Mouse (Mus musculus) cerebellum, adult 2 months (tissue): ENCODE results near the gene Fes.

Experiments
- CTCF ChIP-seq: fragments of 200-500 bp; IDR thresholded peaks from 2 replicates; pipeline ENCODE4 v1.5.1; 2011; ENCODE audit warnings: low read depth, mild to moderate bottlenecking, control low read depth, low read length, moderate library complexity, borderline replicate concordance; ENCODE audit not compliant: insufficient read depth
- POLR2A ChIP-seq: fragments of 200-500 bp; IDR thresholded peaks from 2 replicates; pipeline ENCODE4 v1.6.1; 2011; ENCODE audit warnings: low read length, control low read depth, borderline replicate concordance; ENCODE audit not compliant: insufficient read depth

- no peak for TF ChIP-seq CTCF
- no peak for TF ChIP-seq POLR2A
Measured at GRCm38 (mm10) chr7:80397986-80398385, 10.2 kb upstream of the Fes start.
